Comparison of ENCODE assay signal across 8 mouse cellular contexts in the genomic region with DNA sequence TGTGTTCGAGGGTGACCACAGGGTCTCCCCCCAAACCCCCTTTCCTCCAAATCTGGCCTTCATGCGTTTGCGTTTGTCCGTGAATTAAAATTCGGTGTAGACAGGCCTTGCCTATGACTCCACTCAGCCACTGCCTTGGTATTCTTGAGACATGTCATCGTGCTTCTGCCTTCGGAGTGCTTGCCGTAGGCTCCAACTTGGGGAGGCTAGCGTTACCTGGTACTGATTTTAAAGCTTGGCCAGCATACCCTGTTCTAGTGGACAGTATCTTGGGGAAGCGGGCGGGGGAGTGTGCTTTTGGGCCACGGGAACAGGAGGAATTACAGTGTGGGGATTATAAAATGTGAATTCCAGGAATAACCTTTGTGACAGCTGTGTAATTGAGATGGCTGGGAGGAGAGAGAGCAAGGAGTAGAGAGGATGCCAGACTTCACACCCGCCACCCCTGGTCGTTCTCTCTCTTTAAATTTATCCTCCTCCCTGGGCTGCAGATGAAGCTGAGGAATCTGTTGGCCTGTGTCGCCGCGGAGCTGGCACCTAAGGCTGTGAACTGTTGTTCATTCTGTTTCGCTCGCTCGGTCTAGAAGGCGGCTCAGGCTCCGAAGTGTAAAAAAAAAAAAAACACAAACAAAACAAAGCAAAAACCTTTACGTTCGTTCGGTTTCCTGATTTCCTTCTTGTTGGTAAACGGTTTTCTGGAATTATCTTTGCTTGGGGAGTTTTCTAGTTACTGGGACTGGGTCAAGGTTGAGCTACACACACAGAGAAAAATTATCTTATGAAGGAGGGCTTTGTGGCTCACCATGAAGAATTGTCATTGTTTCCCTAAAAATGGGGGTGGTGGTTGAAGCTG. TPM values are rescaled to one million over a fixed set of nuclear protein-coding genes. Genes with fewer than 3 reads are reported as not detected.
DNase-seq lines count a peak whose midpoint lies in the region; ATAC-seq and TF ChIP-seq lines count a peak whose summit lies in the region.

No protein-coding gene starts in this region.

- no peak for ATAC-seq in intestine, embryonic 14.5 days (replicated peaks; ENCODE audit: low FRiP score, low TSS enrichment, low read depth)
- no peak for ATAC-seq in liver, postnatal 0 days

- H3K4me2 ChIP-seq in intestine, embryonic 14.5 days (ENCODE audit: low read length) = peak overlapping the region; percentile 71
- H3K4me2 ChIP-seq in liver, postnatal 0 days (ENCODE audit: low read depth, low read length) = peak overlapping the region; percentile 81

- TF ChIP-seq POLR2A in olfactory bulb, adult 2 months (IDR thresholded peaks at IDR 0.05; ENCODE audit: insufficient read depth, low read depth, low read length) = no peak

- no peak for TF ChIP-seq CTCF in liver, postnatal 0 days (IDR thresholded peaks at IDR 0.05; ENCODE audit: low read depth)
- TF ChIP-seq CTCF in olfactory bulb, adult 2 months (IDR thresholded peaks at IDR 0.05; ENCODE audit: insufficient read depth, low read depth, low read length) = no peak

- peak overlapping the region; percentile 84 for H3K4me3 ChIP-seq in intestine, embryonic 14.5 days (ENCODE audit: low read depth, low read length)
- H3K4me3 ChIP-seq in liver, postnatal 0 days (ENCODE audit: low read depth, low read length) = peak overlapping the region; percentile 80
- H3K4me3 ChIP-seq in olfactory bulb, adult 2 months (ENCODE audit: insufficient read depth, low read depth, low read length) = peak overlapping the region; percentile 99

- TF ChIP-seq EP300 in liver, postnatal 0 days (IDR thresholded peaks at IDR 0.05; ENCODE audit: low read depth) = no peak

- H3K36me3 ChIP-seq in intestine, embryonic 14.5 days (ENCODE audit: control insufficient read depth, insufficient read depth, low read length) = peaks cover 17% of the 10 kb centered on the region
- 0 out of 2 replicates have a peak, but pooled peaks cover 4% of the 10 kb centered on the region for H3K36me3 ChIP-seq in liver, postnatal 0 days (replicated peaks; ENCODE audit: insufficient read depth, low read length)

- peaks cover 40% of the 10 kb centered on the region for H3K4me1 ChIP-seq in intestine, embryonic 14.5 days (replicated peaks; ENCODE audit: control insufficient read depth, insufficient read depth, low read length)
- peaks cover 32% of the 10 kb centered on the region for H3K4me1 ChIP-seq in liver, postnatal 0 days (ENCODE audit: insufficient read depth)
- peaks cover 21% of the 10 kb centered on the region for H3K4me1 ChIP-seq in olfactory bulb, adult 2 months (ENCODE audit: control insufficient read depth, insufficient read depth, low read length)

- under 1% methylated on average over 26 of the region's 26 CpGs for WGBS in intestine, embryonic 14.5 days
- WGBS in liver, postnatal 0 days (ENCODE audit: insufficient replicate concordance) = 6% methylated on average over 26 of the region's 26 CpGs
- under 1% methylated on average over 26 of the region's 26 CpGs for WGBS in olfactory bulb, adult 2 months

- no peaks in the 10 kb centered on the region for H3K9me3 ChIP-seq in intestine, embryonic 14.5 days (ENCODE audit: control insufficient read depth, low read length)
- no peaks in the 10 kb centered on the region for H3K9me3 ChIP-seq in liver, postnatal 0 days (ENCODE audit: low read length)

- DNase-seq in ovary, postnatal 36 days (ENCODE audit: low spot score) = peak; percentile 33
- DNase-seq in ovary, adult 18-20 months (ENCODE audit: low spot score) = no peak
- DNase-seq in cerebellum, adult 8-10 months = peak; percentile 58
- DNase-seq in frontal cortex, postnatal 25 days (ENCODE audit: low spot score in 2 of 2) = peak; percentile 22 to 38
- peak; percentile 80 for DNase-seq in intestine, embryonic 14.5 days (ENCODE audit: low spot score)
- no peak for DNase-seq in liver, postnatal 0 days
- no peak for DNase-seq in urinary bladder, adult 18-20 months (ENCODE audit: low spot score in 2 of 2)

- H3K27me3 ChIP-seq in intestine, embryonic 14.5 days (replicated peaks; ENCODE audit: control insufficient read depth, insufficient read depth, low read length) = no peaks in the 10 kb centered on the region
- H3K27me3 ChIP-seq in liver, postnatal 0 days (ENCODE audit: insufficient read depth, low read length) = 0 out of 2 replicates have a peak, but pooled peaks cover 3% of the 10 kb centered on the region

- H3K9ac ChIP-seq in intestine, embryonic 14.5 days (ENCODE audit: low read length) = peak overlapping the region; percentile 99
- H3K9ac ChIP-seq in liver, postnatal 0 days (replicated peaks) = peak overlapping the region; percentile 88

- H3K27ac ChIP-seq in intestine, embryonic 14.5 days (ENCODE audit: low read depth) = peak overlapping the region; percentile 95
- peak overlapping the region; percentile 94 for H3K27ac ChIP-seq in liver, postnatal 0 days (ENCODE audit: low read depth)
- peak overlapping the region; percentile 87 for H3K27ac ChIP-seq in olfactory bulb, adult 2 months (ENCODE audit: insufficient read depth, low read depth, low read length)

RNA-seq across cellular contexts. Expression of gene Map4k4, which starts 1.4 kb away (rescaled TPM):
- polyA plus RNA-seq in intestine, embryonic 14.5 days (2014; fragmentation: Nextera tagmentation; extraction: Ambion mirVana) = 28.3 and 35.4 TPM in 2 replicates
- 4.0 and 4.2 TPM in 2 replicates for polyA plus RNA-seq in liver, postnatal 0 days (2015; fragmentation: Nextera tagmentation; extraction: Ambion mirVana)
- 300 and 913 TPM in 2 replicates for polyA plus RNA-seq in olfactory bulb, adult 2 months (2012; ENCODE audit: insufficient read depth, insufficient read length, low replicate concordance, missing spikeins)

Comparison
In these comparisons a context has a peak if more than half of its experiments do, and no peak if none do; other contexts are left out.
1. DNase-seq: peak in ovary, postnatal 36 days (single experiment), cerebellum, adult 8-10 months (single experiment), frontal cortex, postnatal 25 days (2 of 2) and intestine, embryonic 14.5 days (single experiment); none in ovary, adult 18-20 months (single experiment), liver, postnatal 0 days (single experiment) and urinary bladder, adult 18-20 months (0 of 2).
2. Peak in every context shown above with its lines, with median percentiles within 50 percentile points of each other: H3K27ac ChIP-seq and H3K4me3 ChIP-seq.